Mouse (Mus musculus) mouse trophoblast stem cell (cell line): ENCODE measurements around the gene Susd2.

Source experiments
- in situ Hi-C, 2 experiments: fragments of 300-500 bp; cut with MseI, MboI; formaldehyde crosslinking; loops; 2 replicates in 1 of 2; 3 replicates in 1 of 2; pipeline ENCODE4 v1.15.1; 2025

Gene Susd2

DNA sequence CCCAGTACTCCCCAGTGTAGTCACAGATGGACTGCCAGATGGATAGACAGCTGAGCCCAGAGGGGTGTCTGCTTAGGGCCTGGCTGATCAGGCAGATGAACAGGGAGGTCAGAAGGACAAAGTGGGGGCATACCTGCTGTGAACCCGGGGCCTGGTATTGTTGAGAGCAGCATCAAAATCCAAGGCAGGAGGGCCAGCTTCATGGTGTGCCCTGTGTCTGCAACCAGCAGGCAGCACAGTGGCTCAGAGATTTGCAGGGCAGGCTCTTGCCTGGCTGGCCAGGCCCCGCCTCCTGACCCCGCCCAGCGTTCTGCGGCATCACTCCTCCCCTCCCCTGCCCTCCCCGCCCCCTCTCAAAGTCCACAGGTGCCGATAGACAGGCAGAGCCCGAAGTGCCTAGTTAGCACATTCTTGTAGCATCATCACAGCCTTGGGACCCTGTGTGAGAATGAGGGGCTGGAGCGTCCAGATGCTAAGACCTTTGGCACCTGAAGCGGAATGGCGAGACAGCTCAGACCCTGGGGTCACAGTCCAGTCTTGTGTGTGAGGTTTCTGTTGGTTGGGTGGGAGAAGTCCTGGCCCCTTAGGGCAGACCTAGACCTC is at the start of gene Susd2:
Gene Susd2, minus strand, starts transcription at position 268 of the 603 bp plus-strand sequence.
- in situ Hi-C loops = no loop called here

DNA sequence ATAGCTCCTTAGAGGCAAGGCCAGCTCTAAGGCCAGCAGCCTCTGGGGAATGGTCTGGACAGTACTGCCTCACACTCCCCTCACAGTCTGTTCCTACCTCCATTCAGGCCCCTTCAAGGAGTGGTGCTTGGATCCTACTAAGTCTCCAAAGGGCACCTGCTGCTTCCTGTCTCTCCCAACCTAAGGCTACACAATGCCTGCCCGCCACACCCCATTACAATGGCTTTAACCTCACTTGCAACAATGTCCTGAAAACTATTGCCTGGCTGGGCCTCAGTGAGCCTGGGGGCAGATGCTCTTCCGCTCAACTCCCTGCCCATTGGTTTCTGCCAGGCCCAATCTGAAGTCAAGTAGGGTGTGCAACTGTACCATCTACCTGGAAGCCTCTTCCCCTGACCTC is 44.8 kb upstream of the Susd2 start:
- in situ Hi-C loops = no loop called here

DNA sequence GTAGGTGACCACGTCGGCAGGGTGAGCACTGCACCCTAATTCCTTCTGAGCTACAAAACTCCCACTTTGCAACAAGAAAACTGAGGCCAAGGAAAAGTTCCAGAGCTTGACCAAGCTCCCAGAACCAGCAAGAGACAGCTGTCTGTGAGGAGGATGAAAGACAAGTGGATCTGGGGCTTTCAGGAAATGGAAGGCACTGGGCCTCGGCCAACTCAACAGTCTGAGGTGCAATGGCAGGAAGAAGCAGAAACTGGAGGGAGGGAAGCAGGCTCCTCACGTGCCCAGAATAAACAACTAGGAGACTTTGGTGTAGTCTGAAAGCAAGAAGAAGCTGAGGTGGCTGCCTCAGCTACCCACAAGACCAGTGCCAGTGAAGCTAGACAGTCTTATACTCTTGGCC is 42.9 kb upstream of the Susd2 start:
- in situ Hi-C loops = no loop called here

DNA sequence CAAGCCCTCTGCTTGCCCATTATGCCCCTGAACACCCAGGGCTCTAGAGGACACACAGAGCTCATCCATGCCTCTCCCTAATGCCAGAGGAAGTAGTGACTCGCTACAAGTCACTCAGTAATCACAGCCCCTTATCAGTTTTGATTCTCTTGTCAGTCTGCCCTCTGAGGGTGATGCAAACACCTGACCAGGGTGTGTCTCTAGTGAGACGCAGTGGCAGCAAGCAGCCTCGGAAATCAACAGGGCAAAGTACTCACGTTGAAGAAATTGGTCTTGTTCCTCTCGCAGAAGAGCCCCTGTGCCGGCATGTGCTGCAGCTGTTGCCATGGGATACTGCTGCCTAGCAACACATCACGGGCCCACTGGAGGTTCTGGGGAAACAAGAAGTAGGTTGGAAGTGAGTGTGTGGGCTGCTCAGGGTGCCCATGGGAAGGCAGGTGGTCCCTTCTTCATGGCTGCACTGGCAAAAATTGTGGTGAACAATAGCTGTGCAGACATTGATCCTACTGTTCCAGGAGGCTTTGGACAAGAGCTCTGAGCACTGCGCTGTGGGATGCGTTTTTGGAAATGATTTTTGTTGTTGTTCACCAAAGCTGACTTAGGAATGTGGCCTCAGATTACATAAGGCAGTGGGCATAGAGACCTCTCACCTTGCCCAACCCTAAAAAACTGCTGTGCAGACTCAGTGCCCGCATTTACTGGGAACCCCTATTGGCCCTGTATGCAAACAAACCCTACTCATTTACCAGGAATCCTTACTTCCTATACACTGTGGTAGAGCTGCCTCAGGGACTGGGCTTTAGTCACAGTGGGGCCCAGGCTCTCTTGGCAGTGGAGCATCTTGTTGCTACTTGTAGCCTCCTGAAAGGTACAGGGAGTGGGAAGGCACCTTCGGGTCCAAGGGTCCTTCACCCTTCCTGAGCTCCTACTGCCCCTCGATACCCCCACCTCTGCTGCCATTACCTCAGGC is 40.5 kb upstream of the Susd2 start:
- in situ Hi-C loops = no loop called here

DNA sequence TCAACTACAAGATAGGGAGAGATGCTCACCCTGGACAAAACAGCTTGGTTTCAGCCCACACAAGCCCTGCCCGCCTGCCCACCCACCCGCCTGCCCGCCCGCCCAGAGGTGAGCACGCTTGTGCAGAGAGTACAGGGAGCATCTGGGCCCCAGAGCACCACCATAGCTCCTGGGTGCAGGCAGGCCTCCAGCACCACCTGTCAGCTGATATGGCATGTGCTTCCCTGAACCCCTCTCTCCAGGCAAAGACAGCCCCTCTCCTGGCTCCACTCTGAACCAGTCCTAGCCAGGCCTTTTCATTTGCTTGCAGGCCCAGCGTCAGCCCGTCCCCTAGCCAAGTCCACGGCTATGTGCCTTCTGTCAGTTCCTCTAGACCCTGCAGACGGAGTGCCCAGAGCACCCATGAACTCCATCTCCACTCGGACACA is 36.8 kb upstream of the Susd2 start:
- in situ Hi-C loops = no loop called here

DNA sequence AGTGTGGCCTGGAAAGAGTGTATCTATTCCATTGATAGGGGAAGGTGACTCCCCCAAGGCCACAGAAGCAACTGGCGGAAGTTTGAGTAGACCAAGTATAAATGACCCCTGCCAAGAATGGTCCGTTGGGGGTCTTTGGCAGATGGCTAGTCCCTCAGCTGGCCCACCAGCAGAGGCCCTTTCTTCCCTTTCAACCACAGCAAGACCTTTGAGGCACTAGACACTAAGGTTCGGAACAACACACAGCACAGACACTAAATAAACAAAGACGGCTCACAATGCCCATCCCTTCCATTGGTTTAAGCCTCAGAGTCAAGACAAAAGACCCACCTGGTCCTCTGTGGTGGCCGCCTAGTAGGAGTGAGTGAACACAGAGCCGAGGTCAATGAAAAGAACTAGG is 35.4 kb upstream of the Susd2 start:
- in situ Hi-C loops = no loop called here

DNA sequence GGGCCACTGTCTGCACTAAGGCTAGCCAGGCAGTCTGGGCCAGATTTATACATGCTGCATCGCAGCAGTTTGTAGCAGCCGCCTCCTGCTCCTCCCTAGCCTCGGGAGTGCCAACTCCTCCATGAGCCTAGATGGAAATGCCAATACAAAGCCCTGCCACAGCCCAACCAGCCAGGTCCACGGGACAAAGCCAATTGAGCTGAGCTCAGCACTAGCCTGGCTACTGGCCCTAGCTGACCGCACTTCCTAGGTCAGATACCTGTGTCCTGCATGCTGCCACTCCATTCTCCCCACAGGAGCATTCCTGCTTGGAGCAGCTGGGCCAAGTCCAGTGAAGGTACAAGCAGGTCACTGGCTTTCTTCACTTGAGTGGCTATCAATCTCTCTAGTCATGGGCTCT is 34.2 kb upstream of the Susd2 start:
- in situ Hi-C loops = no loop called here

DNA sequence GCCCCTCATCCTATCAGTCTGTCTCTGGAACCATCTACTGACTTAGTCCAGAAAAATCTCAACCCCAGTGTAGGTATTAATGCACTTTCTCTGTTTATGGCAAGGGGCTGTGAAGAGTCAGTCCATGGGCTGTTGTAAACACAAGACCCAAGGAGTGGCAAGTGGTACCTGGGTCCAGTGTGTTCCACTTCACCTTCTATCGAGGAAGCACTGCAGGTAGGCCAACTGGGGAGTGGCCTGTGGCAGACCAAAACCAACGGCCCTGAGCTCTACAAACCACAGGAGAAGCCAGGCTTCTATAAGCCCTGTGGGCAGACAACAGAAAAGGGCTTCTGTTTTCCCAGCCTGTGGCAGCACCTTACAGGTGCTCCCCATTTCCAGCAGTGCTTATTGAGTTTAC is 33.8 kb upstream of the Susd2 start:
- in situ Hi-C loops = no loop called here

DNA sequence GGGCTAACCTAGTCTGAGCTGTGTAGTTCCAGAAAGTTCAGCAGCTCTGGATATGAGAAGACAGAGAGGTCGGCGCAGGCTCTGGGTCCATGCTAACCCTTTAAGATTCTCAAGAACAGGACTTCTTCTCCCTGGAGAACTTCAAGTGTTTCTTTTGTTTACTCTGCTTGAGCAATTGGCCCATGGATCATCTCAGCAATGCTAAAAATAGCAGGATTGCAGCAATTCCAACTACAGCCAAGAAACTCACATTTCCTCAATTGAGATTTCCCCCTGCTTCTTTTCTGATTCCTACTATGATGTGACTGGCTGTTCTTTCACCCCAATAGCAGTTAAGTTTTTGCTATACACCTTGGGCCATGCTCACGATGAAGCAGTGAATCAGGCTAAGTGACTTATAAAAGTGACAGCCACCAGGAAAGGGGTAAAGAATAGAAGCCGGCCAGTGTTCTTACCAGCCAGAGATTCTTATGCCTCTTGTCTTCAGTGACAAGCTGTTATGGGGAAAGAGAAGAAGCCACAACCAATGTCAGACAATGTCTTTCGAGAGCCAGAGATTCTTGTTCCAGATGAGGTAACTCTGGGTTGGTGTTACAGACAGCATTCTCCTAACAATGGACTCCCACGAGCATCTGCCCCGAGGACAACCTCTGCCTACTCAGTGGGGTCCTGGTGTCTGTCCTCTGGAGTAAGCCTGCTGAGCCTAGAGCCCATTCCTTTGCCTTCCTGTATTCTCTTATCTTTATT is 33.2 kb upstream of the Susd2 start:
- in situ Hi-C loops = no loop called here

DNA sequence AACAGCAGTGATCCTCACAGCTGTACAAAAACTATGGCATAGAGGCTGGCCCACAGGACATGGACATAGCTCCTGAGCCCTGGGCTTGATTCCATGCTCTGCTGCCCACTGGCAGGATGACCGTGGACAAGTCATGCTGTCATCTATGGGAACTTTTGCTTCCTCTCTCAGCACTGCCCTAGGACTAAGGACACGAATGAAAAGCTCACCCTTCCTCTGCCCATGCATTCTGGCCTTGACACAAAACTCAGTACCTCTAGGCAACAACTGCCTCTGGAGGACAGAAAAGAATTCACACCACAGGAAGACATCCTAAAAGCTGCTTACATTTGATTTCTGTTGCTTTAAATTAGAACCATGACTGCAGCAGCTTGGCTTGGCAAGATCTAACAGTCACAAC is 32.5 kb upstream of the Susd2 start:
- in situ Hi-C loops = no loop called here

DNA sequence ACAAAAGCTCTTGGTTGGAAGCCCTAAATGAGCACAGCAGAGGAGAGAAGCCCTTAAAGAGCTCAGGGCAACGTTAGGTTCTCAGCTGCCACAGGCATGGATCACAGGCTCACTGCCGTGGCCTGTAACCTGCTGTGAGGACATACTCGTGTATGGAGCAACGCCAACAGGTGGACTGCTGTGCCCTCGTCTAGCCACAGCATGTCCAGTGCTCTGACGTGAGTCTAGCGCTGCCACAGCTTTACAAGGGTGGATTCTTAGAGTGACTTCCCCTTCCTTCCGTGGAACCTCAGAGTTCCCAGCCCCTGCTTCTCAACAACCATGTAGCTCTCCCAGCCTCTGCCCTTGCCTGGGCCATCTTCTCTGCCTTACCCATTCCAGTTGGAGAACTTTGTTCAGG is 31.8 kb upstream of the Susd2 start:
- in situ Hi-C loops = no loop called here

DNA sequence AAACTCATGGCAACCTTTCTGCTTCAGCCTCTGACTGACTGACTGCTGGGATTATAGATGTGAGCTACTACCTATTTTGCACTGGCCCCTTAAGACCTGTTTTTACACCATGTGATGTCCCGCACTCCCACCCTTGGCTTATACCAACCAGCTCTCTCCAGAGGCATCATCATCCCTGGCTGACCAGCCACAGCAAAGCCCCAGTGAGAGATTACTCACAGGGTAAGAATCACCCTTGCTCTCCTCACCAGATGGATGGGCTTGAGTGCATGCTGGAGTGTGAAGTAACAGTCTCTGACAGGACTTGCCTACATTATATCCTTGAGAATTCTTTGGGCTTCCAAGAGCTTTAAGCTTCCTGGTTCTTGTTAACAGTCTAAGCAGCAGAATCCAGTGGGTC is 26.1 kb upstream of the Susd2 start:
- in situ Hi-C loops = no loop called here

DNA sequence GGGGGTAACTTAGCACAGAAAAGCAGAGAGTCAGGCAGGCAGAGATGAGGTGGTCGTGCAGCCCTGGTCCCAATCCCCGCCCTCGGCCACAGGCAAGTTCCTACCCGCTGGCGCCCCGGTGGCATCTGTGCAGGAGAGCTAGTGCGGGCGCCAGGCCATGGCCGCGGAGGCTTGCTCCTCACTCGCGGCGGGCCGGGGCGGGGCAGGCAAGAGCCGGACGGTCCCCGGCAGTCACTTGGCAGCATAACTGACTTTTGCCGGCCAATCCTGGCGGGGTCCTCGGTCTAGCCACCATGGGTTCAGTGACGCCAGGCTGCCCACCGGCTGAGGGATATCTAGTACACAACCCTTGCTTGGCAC is 24.1 kb upstream of the Susd2 start:
- in situ Hi-C loops = no loop called here

DNA sequence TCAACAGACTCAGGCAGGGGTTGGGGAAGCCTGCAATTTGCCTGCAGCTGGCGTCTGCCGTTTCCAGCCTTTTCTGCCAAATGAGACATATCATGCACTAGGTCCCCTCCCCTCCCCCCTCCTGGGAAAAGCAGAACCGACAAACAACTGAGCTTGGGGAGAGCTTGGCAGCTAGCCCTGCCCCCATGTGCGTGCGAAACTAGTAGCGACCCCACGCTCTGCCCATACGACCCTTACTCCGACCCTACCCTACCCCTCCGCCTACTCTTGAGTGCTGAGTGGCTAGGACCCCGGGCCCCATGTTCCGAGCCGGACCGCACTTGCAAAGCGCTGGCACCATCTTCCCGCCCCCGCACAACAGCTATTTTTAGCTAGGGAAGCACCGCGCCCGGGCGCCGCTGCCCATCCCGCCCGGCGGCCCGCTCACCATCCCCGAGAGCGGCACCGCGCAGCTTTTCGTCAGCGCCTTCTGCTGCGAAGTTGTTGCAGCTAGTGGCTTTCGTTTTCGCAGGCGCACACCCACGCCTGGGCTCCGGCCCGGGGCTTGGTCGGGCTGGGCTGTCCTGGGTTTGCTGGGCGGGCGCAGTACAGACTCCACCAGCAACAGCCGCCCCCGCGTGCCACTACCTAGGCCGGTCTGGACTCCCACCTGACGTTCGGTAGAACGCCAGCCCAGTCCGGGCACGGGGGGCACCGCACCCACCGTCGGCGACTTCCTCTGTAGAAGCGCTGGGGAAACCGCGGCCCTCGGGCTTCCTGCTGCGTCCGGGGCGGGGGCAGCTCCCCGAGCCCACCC is 23.5 kb upstream of the Susd2 start:
- in situ Hi-C loops = no loop called here

DNA sequence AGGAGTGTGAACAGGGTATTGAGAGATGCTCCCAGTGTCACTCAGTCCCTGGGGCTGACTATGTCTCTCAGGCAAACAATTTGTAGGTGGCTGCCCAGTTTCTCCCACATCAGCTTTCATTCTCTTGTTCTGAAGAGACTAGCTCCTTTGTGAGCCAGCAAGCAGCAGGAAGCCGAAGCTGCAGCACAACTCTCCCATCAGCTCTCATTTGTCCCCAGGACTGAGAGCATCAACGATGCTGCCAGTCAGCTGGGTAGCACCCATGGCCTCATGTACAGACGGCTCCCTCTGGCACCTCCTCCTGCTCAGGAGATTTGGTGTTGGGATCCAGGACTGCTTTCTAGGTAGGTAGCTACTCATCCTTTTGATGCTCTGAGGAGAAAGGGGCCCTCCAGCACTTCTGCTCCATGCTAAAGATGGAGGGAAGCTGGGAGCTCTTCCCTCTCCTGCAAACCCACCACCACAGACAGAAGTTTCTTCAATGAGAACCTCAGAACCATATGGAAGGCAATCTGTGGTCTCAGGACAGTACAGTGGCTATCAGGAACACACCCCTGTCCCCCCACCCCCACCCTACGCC is 22.7 kb upstream of the Susd2 start:
- in situ Hi-C loops = no loop called here

DNA sequence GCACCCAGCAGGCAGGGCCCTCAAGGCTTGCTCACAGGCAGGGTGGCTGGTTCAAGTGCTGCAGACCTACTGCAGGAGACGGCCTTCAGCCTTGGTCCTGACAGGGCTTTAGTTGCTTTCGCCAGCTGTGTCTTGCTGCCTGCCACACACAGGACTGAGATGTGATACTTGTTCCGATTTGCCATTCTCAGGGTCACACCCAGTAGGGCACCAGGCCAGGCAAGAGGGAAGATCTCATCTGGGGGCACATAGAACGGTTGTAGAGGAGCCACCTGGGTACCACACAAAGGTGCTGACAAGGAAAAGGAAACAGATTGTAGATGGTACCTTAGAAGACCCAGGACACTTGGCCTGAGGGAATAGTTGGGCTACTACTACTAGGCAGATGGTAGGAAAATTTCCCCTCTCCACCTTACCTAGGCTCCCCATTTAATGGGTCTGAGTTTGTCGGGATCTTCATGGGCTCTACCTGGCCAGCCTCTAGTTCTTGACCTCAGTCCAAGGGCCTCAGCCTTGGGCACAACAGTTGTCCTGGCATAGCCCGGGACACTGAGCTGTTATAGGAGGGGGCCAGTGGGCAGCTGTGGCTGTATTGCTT is 21.0 kb upstream of the Susd2 start:
- in situ Hi-C loops = no loop called here

DNA sequence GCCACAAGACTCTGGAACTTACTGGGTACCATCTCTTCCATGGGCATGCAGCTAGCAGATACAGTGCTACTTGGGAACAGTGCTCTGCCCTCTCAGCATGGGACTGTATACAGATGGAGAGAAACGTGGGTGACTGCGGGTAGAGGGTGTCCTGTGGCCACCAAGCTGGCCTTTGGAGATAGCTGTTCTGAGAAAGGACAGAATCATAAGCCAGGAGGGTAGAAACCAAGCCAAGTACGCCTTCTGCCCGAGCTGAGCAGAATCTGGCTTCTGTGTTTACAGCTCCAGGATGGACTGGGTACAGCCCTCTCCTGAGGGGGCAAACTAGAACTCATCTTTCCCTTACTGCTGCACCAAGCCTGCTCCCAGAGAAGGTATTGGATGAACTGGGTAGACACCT is 18.8 kb upstream of the Susd2 start:
- in situ Hi-C loops = no loop called here

DNA sequence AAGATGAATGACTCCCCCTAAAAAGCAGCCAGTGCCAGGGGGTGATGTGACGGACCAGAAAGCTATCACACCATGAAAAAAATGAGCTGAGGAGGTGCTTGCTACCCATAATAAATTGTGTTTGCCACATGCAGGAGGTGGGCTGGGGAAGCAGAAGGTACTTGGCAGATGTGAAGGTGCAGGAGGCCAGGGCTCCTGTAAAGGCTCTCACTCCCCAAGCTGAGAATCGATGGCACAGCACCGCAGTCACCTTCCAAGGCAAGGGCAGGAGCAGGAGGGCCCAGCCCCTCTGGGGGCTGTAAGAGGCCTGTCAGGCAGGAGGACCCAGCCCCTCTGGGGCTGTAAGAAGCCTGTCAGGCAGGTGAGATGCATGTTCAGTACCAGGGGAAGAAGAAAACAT is 18.1 kb upstream of the Susd2 start:
- in situ Hi-C loops = no loop called here

DNA sequence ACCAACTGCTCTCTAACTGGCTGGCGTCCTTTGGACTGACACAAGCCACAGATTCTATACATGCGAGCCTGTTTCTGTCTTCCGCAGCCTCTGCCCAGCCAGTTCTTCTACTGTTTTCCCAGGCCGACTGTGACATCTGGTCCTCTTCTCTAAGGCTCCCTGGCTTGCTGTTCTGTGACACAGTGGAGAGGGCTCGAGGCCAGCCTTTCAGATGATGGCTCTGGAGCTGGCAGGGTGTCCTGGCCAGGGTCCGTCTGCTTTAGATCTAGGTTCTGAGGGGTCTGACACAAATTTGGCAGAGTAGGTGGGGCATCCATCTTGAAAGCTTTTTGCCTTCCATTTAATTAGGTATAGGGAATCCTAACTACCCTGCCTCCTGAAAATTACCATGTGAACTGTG is 17.6 kb upstream of the Susd2 start:
- in situ Hi-C loops = no loop called here

DNA sequence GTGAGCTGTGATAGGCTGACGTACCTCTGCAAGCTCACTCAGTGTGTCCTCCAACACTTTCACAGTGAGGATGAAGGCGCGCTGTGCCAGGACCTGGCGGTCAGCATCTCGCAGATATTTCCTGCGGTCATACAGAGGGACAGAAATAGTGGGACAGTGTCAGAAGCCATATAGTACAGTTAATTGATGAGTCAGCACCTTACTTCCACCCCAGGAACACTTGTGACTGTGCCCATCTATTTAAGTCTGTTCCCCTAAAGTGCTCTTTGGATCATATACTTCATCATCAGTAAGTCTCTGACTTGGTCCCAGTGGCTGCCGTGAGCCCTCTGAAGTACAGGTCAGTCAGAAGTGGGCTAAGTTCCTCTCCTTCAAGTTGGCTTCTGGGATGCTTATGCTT is 14.0 kb upstream of the Susd2 start:
- in situ Hi-C loops = no loop called here

DNA sequence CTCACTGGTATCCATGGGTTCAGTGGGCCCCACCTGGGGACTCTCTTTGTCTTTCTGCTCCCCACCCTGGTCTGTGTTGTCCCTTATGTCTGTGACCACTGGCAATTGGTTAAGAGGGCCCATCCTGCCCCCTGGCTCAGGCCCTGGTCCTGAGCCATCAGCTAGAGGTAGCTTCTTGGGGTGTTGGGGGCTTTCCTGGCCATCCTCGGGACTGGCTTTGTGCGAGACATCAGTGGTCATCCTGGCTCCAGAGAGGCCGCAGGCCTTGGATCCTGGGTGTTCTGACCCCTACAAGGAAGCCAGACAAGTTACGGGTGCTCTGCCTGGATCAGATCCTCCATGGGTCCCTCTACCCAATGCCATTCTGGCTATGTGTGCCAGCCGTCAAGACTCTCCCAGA is 13.4 kb upstream of the Susd2 start:
- in situ Hi-C loops = no loop called here
